Mouse (Mus musculus) hindbrain, embryonic 12.5 days (tissue): Measurements from ENCODE around the gene Rbp1. TPM values are rescaled to one million over a fixed set of nuclear protein-coding genes. Genes with fewer than 3 reads are reported as not detected.

Experiments used
- ATAC-seq: fragments of 200-750 bp; cut with Nextera tagmentation; 2 replicates; pipeline ENCODE4 v1.8.0; 2017; ENCODE audit warnings: moderate TSS enrichment; ENCODE audit not compliant: low FRiP score
- H3K27ac ChIP-seq: fragments of 300-500 bp; sonication (generic); 2 replicates; pipeline ENCODE4 v1.5.1; 2016; ENCODE audit warnings: mild to moderate bottlenecking
- H3K27me3 ChIP-seq: fragments of 300-500 bp; sonication (generic); 2 replicates; pipeline ENCODE4 v1.6.1; 2016; ENCODE audit warnings: mild to moderate bottlenecking
- H3K36me3 ChIP-seq: fragments of 300-500 bp; sonication (generic); 2 replicates; pipeline ENCODE4 v1.6.1; 2016; ENCODE audit warnings: mild to moderate bottlenecking
- H3K4me1 ChIP-seq: fragments of 300-500 bp; sonication (generic); 2 replicates; pipeline ENCODE4 v1.6.1; 2016
- H3K4me2 ChIP-seq: fragments of 300-500 bp; sonication (generic); replicated peaks from 2 replicates; pipeline ENCODE4 v1.6.1; 2016; ENCODE audit warnings: mild to moderate bottlenecking
- H3K4me3 ChIP-seq: fragments of 300-500 bp; sonication (generic); 2 replicates; pipeline ENCODE4 v1.5.1; 2016; ENCODE audit warnings: mild to moderate bottlenecking
- H3K9ac ChIP-seq: fragments of 300-500 bp; sonication (generic); 2 replicates; pipeline ENCODE4 v1.6.1; 2016; ENCODE audit warnings: mild to moderate bottlenecking, moderate library complexity
- H3K9me3 ChIP-seq: fragments of 300-500 bp; sonication (generic); replicated peaks from 2 replicates; pipeline ENCODE4 v1.6.1; 2016; ENCODE audit warnings: mild to moderate bottlenecking
- WGBS: fragments of 180-500 bp; shearing (Covaris S2); methylation state at CpG from one replicate; pipeline ENCODE4 v1.1.7; 2016; 5-methylcytosine and 5-hydroxymethylcytosine counted together
- polyA plus RNA-seq: library from polyadenylated mRNA; unstranded; fragments of >200 nt; fragmentation: Nextera tagmentation; extraction: Ambion mirVana; gene quantifications from 2 replicates; pipeline ENCODE4 v1.2.1, GENCODE M21; 2016

Rbp1 gene
- polyA plus RNA-seq, 1 experiment from 2014 or later: 57.8 TPM

DNA sequence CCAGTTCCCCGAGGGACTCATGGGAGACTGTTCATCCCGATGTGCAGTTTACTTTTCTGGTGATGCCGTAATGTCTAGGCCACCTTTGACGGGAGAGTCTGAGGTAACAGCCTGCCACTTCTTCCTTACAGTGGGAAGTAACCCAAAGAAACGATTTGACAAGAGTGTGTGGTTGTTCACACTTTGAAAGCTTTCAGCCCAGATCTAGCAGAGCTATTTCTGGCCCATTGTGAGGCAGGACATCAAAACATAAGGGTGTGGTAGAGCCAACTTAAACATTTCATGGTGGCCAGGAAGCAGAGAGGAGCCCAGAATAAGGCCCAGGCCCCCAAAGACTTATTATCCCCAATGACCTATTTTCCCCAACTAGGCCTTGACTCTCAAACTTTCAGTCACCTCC is 21.1 kb upstream of the Rbp1 start:
- Histone ChIP-seq H3K27ac (no peak overlapping the region), H3K36me3 (no peaks in the 10 kb centered on the region), H3K4me2 (no peak overlapping the region), H3K27me3 (no peaks in the 10 kb centered on the region), H3K9ac (no peak overlapping the region), H3K9me3 (no peaks in the 10 kb centered on the region), H3K4me1 (no peaks in the 10 kb centered on the region), H3K4me3 (no peak overlapping the region)
- ATAC-seq: no peak
- 88% methylated on average over 5 of the region's 5 CpGs for WGBS

DNA sequence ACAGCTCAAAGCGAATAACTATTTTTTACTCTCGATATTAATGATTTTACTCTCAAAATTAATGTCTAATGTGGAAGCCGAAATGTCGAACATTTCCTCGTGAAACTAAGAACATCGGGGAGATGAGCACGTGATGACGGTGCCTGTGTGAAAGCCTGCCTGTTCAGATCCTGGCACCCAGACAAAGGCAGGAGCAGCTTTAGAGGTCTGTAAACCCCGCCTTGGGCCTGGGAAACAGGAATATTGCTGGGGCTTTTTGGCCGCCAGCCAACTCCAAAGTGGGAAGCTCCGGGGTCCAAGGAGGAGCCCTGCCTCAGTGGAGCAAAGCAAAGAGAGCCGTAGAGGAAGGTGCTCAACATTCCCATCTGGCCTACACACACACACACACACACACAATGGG is 15.0 kb upstream of the Rbp1 start:
- Histone ChIP-seq H3K27ac (no peak overlapping the region), H3K9me3 (no peaks in the 10 kb centered on the region), H3K4me1 (no peaks in the 10 kb centered on the region), H3K36me3 (no peaks in the 10 kb centered on the region), H3K4me2 (no peak overlapping the region), H3K4me3 (no peak overlapping the region), H3K9ac (no peak overlapping the region), H3K27me3 (no peaks in the 10 kb centered on the region)
- 84% methylated on average over 12 of the region's 12 CpGs for WGBS
- ATAC-seq: no peak

DNA sequence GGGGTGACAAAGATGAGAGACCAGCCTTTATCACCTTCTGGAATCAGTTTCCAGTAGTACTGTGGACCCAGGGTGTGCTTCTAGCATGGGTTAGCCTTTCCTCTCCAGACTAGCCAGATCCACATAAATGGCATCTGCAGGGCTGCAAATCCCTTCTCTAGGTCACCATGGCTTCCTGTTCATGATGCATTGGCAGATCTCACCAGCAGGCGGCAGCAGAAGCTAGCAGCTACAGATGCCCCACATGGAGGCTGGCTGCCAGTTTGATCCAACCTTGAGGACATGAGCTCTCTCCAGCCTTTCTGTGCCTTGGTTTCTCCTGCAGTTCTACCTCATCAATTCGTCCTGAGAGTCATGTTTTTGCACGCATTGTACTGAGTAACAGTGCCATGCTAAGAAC is 13.6 kb upstream of the Rbp1 start:
- no peak overlapping the region for H3K4me3 ChIP-seq
- H3K36me3 ChIP-seq: no peaks in the 10 kb centered on the region
- no peaks in the 10 kb centered on the region for H3K9me3 ChIP-seq
- ATAC-seq: no peak
- no peak overlapping the region for H3K4me2 ChIP-seq
- H3K27ac ChIP-seq: no peak overlapping the region
- H3K27me3 ChIP-seq: no peaks in the 10 kb centered on the region
- H3K4me1 ChIP-seq: no peaks in the 10 kb centered on the region
- 34% methylated on average over 3 of the region's 3 CpGs for WGBS
- H3K9ac ChIP-seq: no peak overlapping the region

DNA sequence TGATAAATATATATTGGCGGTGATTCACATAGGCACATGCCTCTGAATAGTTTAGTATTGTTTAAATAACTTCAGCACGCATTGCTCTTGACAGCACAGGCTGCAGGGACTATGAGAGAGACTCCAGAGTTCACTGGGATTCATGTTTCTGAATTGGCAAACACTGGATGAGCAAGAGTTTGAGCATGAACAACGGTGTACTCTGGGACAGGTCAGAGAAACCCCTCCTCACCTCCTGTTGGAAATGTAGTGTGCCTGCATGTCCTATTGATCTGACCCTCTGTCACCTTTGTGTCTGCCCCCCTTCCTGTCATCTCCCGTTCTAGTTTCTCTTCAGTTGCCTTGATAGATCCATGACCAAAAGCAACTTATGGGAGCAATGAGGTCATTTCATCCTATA is 7.3 kb upstream of the Rbp1 start:
- H3K27me3 ChIP-seq: no peaks in the 10 kb centered on the region
- 89% methylated on average over 4 of the region's 4 CpGs for WGBS
- H3K9ac ChIP-seq: no peak overlapping the region
- no peak for ATAC-seq
- H3K4me1 ChIP-seq: no peaks in the 10 kb centered on the region
- 0 out of 2 replicates have a peak, but pooled peaks cover 5% of the 10 kb centered on the region for H3K9me3 ChIP-seq
- H3K4me2 ChIP-seq: no peak overlapping the region
- no peaks in the 10 kb centered on the region for H3K36me3 ChIP-seq
- no peak overlapping the region for H3K4me3 ChIP-seq
- no peak overlapping the region for H3K27ac ChIP-seq

GRCm38 (mm10) chr9:98417919-98418318 is 4.8 kb upstream of the Rbp1 start:
- Histone ChIP-seq H3K36me3 (no peaks in the 10 kb centered on the region), H3K27me3 (peaks cover 18% of the 10 kb centered on the region), H3K4me2 (no peak overlapping the region), H3K4me3 (no peak overlapping the region), H3K4me1 (no peaks in the 10 kb centered on the region), H3K9ac (no peak overlapping the region), H3K9me3 (0 out of 2 replicates have a peak, but pooled peaks cover 5% of the 10 kb centered on the region), H3K27ac (no peak overlapping the region)
- WGBS: 52% methylated on average over 7 of the region's 7 CpGs
- peak; percentile 19; the same call in 1 of the 2 replicates for ATAC-seq

DNA sequence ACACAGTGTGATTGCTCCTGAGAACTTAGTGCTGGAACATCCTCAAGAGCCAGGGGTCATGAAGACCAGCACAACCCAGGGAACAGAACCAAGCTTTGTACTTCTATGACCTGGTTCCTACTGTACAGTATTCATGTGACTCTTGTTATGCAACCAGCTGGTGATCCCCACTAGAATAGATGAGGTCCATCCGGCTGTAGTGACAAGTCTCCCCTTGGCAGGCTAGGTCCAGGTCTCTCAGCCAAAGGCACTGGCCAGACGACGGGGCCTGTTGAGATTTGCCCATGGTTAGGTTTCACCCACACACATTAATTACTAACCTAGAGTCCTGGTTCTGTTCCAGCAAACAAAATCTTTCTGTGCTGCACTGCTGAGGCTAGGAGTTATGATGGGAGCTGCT is 4.4 kb upstream of the Rbp1 start:
- Histone ChIP-seq H3K4me2 (no peak overlapping the region), H3K9ac (no peak overlapping the region), H3K27me3 (peaks cover 22% of the 10 kb centered on the region), H3K9me3 (0 out of 2 replicates have a peak, but pooled peaks cover 5% of the 10 kb centered on the region), H3K27ac (no peak overlapping the region), H3K36me3 (no peaks in the 10 kb centered on the region), H3K4me3 (no peak overlapping the region), H3K4me1 (no peaks in the 10 kb centered on the region)
- no peak for ATAC-seq
- 86% methylated on average over 3 of the region's 3 CpGs for WGBS

- H3K9ac ChIP-seq: no peak overlapping the region
- H3K4me1 ChIP-seq: peaks cover 9% of the 10 kb centered on the region; the same call in 1 of the 2 replicates
- peaks cover 26% of the 10 kb centered on the region for H3K27me3 ChIP-seq
- 0 out of 2 replicates have a peak, but pooled peaks cover 5% of the 10 kb centered on the region for H3K9me3 ChIP-seq
- H3K27ac ChIP-seq: no peak overlapping the region
- ATAC-seq: no peak
- no peak overlapping the region for H3K4me2 ChIP-seq
- H3K36me3 ChIP-seq: no peaks in the 10 kb centered on the region
- H3K4me3 ChIP-seq: no peak overlapping the region
- WGBS: 70% methylated on average over 1 of the region's 1 CpGs
These were observed 2.1 kb upstream of the Rbp1 start for GRCm38 (mm10) chr9:98420666-98421065.

GRCm38 (mm10) chr9:98421903-98422302 is 858 bp upstream of the Rbp1 start:
- no peak overlapping the region for H3K9ac ChIP-seq
- H3K9me3 ChIP-seq: 0 out of 2 replicates have a peak, but pooled peaks cover 5% of the 10 kb centered on the region
- H3K4me2 ChIP-seq: no peak overlapping the region
- peaks cover 17% of the 10 kb centered on the region for H3K4me1 ChIP-seq
- no peak overlapping the region for H3K4me3 ChIP-seq
- H3K36me3 ChIP-seq: no peaks in the 10 kb centered on the region
- peaks cover 37% of the 10 kb centered on the region for H3K27me3 ChIP-seq
- no peak overlapping the region for H3K27ac ChIP-seq
- 63% methylated on average over 3 of the region's 3 CpGs for WGBS
- no peak for ATAC-seq

- 18% methylated on average over 4 of the region's 4 CpGs for WGBS
- Histone ChIP-seq H3K4me1 (peaks cover 28% of the 10 kb centered on the region), H3K27ac (no peak overlapping the region), H3K27me3 (peaks cover 41% of the 10 kb centered on the region), H3K4me2 (peak overlapping the region; percentile 80; the same call in 1 of the 2 replicates), H3K9me3 (no peaks in the 10 kb centered on the region), H3K36me3 (no peaks in the 10 kb centered on the region), H3K9ac (no peak overlapping the region), H3K4me3 (no peak overlapping the region)
- ATAC-seq: no peak
These were observed 930 bp downstream of the Rbp1 start for GRCm38 (mm10) chr9:98423691-98424090.

DNA sequence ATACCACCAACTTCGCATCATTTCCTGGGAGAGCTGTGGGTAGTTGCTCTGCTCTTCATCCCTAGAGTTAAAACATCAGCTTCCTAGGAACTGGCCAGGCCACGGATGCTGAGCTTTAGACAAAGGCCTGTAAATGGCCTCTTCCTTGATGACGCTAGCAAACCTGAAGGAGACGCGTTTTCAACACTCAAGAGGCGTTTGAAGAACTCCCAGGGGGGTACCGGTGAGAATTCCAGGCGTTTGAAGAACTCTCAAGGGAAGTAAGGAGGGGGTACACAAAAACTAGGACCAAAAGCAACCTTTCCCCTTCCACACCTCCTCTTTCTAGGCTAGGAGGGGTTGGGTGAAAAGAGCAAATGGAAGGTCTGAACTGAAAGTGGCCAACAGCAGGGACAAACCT is 1.5 kb downstream of the Rbp1 start:
- Histone ChIP-seq H3K4me2 (peak overlapping the region; percentile 80), H3K27ac (peak overlapping the region; percentile 5; the same call in 1 of the 2 replicates), H3K36me3 (no peaks in the 10 kb centered on the region), H3K4me3 (peak overlapping the region; percentile 49), H3K27me3 (peaks cover 41% of the 10 kb centered on the region), H3K9ac (peak overlapping the region; percentile 59), H3K4me1 (peaks cover 33% of the 10 kb centered on the region), H3K9me3 (no peaks in the 10 kb centered on the region)
- WGBS: 1% methylated on average over 8 of the region's 8 CpGs
- 0 out of 2 replicates have a peak, but pooled peaks have one; percentile 27 for ATAC-seq

GRCm38 (mm10) chr9:98424725-98425210 is 2.0 kb downstream of the Rbp1 start:
- Histone ChIP-seq H3K4me3 (peak overlapping the region; percentile 49), H3K27ac (0 out of 2 replicates have a peak overlapping the region, but pooled peaks have one; percentile 5), H3K4me1 (peaks cover 37% of the 10 kb centered on the region), H3K27me3 (peaks cover 41% of the 10 kb centered on the region), H3K9ac (peak overlapping the region; percentile 59), H3K4me2 (peak overlapping the region; percentile 80), H3K9me3 (no peaks in the 10 kb centered on the region), H3K36me3 (no peaks in the 10 kb centered on the region)
- ATAC-seq: peak; percentile 71
- 1% methylated on average over 42 of the region's 42 CpGs for WGBS

GRCm38 (mm10) chr9:98425351-98425880 is 2.7 kb downstream of the Rbp1 start:
- peaks cover 41% of the 10 kb centered on the region for H3K4me1 ChIP-seq
- peak overlapping the region; percentile 80 for H3K4me2 ChIP-seq
- H3K9me3 ChIP-seq: no peaks in the 10 kb centered on the region
- 6% methylated on average over 19 of the region's 19 CpGs for WGBS
- no peak for ATAC-seq
- H3K4me3 ChIP-seq: peak overlapping the region; percentile 49
- H3K9ac ChIP-seq: peak overlapping the region; percentile 59
- no peaks in the 10 kb centered on the region for H3K36me3 ChIP-seq
- H3K27me3 ChIP-seq: peaks cover 41% of the 10 kb centered on the region
- H3K27ac ChIP-seq: no peak overlapping the region
